Mouse (Mus musculus) adrenal gland, postnatal 0 days (tissue): ENCODE data around the gene Zfp30. TPM values are rescaled to one million over a fixed set of nuclear protein-coding genes. Genes with fewer than 3 reads are reported as not detected.

ENCODE experiments used
- microRNA-seq: library from miRNA; unstranded; fragments of <30 nt; microRNA quantifications from one replicate; pipeline ENCODE4, GENCODE M21; 2016; ENCODE audit warnings: borderline replicate concordance; ENCODE audit not compliant: insufficient number of aligned reads
- polyA plus RNA-seq: library from polyadenylated mRNA; unstranded; fragments of >200 nt; fragmentation: Nextera tagmentation; extraction: Ambion mirVana; gene quantifications from 2 replicates; pipeline ENCODE4 v1.2.1, GENCODE M21; 2015

Gene Zfp30
- 5.0 and 5.4 TPM in 2 replicates for polyA plus RNA-seq

GRCm38 (mm10) chr7:29783871-29784551 lies at the start of gene Zfp30:
Gene Zfp30 (plus strand): TSS chr7:29783998.

DNA sequence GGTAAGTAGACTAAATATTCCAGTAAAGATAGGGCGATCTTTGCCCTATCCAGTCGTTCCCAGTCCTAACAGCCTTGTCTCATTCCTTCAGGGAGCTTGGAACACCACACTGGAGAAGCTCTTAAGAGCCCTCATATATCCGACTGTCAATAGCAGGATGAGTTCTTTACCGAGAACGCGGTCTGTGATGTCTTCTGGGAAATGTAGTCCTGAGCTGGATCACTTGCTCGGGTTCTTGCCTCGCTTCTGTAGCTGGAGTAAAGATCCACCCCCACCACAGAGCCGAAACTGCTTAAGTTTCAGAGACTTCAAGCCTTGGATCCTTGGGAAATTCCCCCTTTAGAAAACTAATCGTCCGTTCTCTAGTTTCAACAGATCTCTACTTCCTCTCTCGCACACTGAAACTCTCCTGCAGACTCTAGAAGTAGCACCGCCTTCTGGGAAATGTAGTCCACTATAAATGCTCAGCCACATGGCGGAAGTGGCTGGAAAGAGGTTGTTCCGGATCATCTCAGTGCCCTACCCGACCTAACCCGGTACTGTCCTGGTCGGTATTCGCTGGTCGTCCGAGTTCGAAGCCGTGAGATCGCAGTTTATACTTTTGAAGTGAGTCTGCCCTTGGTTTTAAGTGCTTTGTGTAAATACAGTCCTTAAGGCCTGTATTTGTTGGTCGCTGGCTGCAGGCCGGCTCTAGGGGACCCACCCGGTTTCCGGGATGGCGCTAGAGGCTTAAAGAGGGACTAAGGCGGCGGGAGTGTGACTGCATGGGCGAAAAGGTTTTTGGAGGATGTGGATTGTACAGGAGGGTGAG lies 15.5 kb upstream of the Zfp30 start, which contains the start of gene Zfp84:
Gene Zfp84, plus strand, starts transcription at position 463 of the 811 bp plus-strand sequence.

GRCm38 (mm10) chr7:29815910-29816429 lies 32.2 kb downstream of the Zfp30 start, which contains the start of gene Zfp790:
Gene Zfp790 (plus strand): TSS chr7:29816114.

Small RNA genes lying within 50 kb of the gene (microRNA-seq; reads per million reads assigned to microRNA genes)
- 1.8 reads per million for gene Mir1964

Other genes starting within 250 kb of the Zfp30 start
- gene Catsperg2, start 57.0 kb upstream of the Zfp30 start, polyA plus RNA-seq: 0.12 TPM in 1 of 2 replicates, not detected in the other
- 4.7 and 6.3 TPM in 2 replicates for gene Zfp84, start 15.4 kb upstream of the Zfp30 start, polyA plus RNA-seq
- 6.9 and 8.6 TPM in 2 replicates for gene Zfp790, start 32.1 kb downstream of the Zfp30 start, polyA plus RNA-seq
- 1.9 and 2.1 TPM in 2 replicates for gene Zfp940, start 69.7 kb downstream of the Zfp30 start, polyA plus RNA-seq
- 2.2 and 3.1 TPM in 2 replicates for gene Zfp420, start 76.0 kb downstream of the Zfp30 start, polyA plus RNA-seq
- 4.8 and 6.3 TPM in 2 replicates for gene Zfp27, start 122.6 kb downstream of the Zfp30 start, polyA plus RNA-seq
- gene Zfp383, start 124.2 kb downstream of the Zfp30 start, polyA plus RNA-seq: 4.1 and 4.2 TPM in 2 replicates
- gene Zfp74, start 170.1 kb downstream of the Zfp30 start, polyA plus RNA-seq: 5.6 and 8.2 TPM in 2 replicates
- gene Zfp568, start 200.0 kb downstream of the Zfp30 start, polyA plus RNA-seq: 3.0 and 3.1 TPM in 2 replicates